Mouse (Mus musculus) WW6 (cell line): ENCODE measurements at regions not wholly inside any gene's neighbourhood (a gene's known extent, or its start where the extent isn't known, plus 50 kb on each side); places are given as distances from the start of the nearest gene placed in this dataset.

Experiments used
- DNase-seq: peaks from one replicate; pipeline ENCODE4 v3.0.0-alpha.2; 2013; ENCODE audit warnings: low read depth, low spot score

GRCm38 (mm10) chr13:51973461-51973860 is 127.0 kb downstream of the Gadd45g start:
- DNase-seq, result no peak

- no peak for DNase-seq
Observed at GRCm38 (mm10) chr13:51974101-51974500, 127.6 kb downstream of the Gadd45g start.

DNA sequence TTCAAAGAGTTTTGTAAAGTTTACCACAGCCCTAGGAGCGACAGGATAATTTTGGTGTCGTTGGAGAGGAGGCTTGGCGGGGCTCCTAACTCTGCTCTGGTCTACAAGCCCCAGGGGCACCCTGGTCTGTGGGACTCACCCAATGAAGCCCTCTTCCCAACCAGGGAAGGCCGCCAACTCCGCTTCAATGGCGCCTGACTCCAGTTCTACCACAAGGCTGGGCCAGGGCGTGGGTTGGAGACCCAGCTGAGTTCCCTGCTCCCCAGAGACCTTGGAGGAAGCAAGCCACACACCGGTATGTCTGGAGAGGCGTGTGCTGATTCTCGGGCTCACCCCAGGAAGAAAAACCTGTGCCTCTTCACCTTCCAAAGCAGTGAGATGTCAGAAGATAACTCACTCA is 128.9 kb downstream of the Gadd45g start:
- no peak for DNase-seq

GRCm38 (mm10) chr13:51975801-51976601 is 129.5 kb downstream of the Gadd45g start:
- peak; percentile 36 for DNase-seq

DNA sequence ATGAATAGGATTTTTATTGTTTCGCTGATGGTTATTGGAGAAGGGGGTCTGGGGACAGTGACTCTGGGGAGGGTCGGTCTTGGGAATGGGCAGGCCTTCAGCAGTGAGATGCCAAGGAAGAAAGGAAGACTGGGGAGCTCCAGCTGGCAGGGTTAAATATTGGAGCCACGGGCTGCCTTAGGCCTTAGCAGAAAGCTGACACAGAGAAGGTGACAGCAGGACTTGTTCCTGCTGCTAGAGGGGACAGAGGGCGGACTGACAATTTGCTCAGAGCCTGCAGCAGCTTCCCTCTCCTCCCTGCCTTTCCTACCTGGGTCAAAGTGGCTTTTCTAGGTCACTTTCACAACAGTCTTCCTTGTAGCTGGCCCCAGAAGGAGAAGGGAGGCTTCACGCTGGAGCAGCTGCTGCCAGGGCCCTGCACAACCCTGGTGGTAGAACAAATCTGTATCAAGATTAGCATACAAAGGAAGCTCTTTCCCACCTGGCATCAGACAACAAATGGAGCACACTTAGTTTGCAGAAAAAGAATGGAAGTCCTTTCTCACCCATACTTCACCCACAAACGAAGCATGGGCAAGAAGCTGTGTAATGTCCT is 130.2 kb downstream of the Gadd45g start:
- DNase-seq, result no peak

DNA sequence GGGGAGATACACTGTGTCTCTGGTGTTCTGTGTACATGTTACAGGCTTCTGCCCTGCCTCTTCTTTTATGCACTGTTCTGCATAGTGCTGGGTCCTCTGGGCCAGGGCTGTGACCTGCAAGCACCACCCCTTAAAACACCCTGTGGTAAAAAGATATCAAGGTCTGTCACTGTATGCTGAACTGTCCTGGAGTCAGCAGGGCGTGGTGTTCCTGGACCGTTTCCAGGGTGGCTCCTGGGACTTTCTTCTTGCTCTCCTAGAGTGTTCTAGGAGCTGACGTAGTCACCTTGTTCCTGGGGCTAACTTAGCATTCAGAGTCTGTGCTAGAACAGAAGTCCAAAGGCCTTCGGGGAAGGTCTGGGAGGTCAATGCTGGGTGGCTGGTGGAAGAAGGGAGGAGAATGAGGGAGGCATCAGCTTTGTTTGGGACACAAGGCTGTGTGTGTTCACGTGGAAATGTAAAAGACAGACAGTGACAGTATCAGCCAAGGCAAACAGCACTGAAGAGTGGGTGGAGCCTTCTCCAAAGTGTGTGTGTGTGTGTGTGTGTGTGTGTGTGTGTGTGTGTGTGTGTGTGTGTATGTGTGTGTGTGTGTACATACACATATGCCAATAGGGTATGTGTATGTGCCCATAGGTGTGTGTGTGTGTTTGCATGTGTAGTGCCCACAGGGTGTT is 133.0 kb downstream of the Gadd45g start:
- DNase-seq, result no peak

GRCm38 (mm10) chr13:51980344-51980743 is 133.9 kb downstream of the Gadd45g start:
- no peak for DNase-seq

DNA sequence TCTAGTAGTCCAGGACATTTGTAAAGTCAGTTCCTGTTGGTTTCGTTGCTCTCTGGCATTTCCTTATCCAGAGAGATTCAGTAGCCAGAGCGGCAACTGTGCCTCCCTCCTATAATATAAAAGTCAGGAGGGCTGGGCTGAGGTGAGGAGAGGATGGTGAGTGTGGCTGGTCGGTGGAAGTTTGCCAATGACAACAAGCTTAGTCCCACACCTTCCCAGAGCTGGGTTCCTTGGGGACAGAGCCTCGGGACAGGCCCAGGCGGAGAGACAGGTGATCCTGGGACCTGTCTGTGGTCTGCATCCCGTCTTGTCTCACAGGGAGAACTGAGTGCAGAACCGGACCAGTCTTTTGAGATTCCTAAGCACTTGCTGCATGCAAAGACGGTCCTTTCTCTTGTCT is 136.5 kb downstream of the Gadd45g start:
- DNase-seq, result no peak

DNA sequence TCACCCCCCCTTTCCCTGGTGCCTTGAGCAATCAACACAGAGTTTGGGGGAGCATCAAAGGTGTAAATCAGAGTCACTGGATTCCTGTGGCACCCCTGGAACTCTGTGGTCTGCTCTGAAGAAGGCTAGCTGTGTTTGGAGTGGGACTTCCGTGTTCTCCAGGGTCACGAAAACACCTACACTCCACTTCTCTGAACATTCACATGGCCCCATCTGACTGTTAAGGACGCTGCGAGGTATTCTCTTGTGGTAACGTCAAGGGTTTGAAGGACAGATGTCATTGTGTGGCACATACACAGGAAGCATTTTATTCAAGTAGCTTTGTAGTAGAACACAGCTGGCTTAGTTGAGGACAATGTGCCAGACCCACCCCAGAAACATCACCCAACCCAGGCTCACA is 137.1 kb downstream of the Gadd45g start:
- no peak for DNase-seq

DNA sequence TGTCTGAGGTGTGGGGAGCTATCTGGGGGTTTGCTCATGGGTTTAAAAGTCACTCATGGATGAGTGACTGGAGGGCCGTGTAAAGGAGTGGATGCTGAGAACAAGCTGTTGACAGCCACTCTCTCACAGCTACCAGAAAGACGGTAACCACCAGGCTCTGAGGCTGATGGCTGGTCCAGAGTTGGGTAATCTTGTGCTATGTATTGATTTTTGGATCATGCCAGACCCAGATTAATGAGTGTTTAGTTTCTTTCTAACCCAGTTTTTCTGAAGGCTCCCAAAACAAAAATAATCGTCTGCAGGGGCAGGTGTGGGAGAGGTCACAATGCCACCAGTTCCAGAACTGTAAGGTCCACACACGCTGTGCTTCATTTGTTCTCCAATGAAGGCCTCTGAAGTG is 144.9 kb downstream of the Gadd45g start:
- DNase-seq, result no peak

- no peak for DNase-seq
Observed at GRCm38 (mm10) chr13:51992878-51993277, 146.4 kb downstream of the Gadd45g start.

- no peak for DNase-seq
Observed at GRCm38 (mm10) chr13:51996163-51996562, 149.7 kb downstream of the Gadd45g start.

GRCm38 (mm10) chr13:51998542-51998941 is 152.1 kb downstream of the Gadd45g start:
- DNase-seq, result no peak

GRCm38 (mm10) chr13:52001811-52002210 is 155.3 kb downstream of the Gadd45g start:
- no peak for DNase-seq

GRCm38 (mm10) chr13:52003946-52004539 is 157.6 kb downstream of the Gadd45g start:
- no peak for DNase-seq

DNA sequence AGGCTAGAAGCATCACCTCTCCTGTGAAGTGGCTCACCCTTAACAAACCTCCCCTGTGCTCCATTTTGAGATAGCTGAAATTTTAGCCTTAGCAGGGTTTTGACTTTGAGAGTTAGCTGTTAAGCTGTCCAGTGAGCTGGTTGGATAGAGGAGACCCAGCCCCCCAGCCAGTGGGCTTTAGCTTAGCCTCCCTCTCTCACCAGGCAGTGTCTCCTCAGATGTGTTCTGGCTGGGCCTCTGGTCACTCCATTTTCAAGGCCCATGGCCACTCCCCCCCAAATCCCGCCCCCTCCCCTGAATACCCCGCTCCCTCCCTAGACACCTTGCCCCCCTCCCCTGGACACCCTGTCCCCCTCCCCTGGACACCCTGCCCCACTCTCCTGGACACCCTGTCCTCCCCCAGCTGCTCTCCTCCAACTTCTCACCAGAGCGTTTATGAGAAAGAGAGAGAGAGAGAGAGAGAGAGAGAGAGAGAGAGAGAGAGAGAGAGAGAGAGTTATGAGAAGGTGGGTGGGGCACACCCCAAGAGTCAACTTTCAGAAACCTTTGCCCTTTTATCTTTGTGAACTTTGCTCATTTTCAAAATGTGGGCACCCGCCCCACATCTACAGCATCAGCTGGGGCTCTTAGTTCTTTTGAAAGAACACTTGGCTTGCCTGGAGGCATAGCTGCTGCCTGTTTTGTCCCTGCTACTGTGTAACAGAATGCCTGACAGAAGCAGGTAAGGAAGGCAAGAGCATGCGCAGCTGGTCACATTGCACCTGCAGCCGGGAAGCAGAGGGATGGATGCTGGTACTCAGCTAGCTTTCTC is 161.3 kb downstream of the Gadd45g start:
- no peak for DNase-seq

GRCm38 (mm10) chr13:52009231-52009630 is 162.8 kb downstream of the Gadd45g start:
- no peak for DNase-seq

GRCm38 (mm10) chr13:52009766-52010165 is 163.3 kb downstream of the Gadd45g start:
- DNase-seq, result no peak

- no peak for DNase-seq
Observed at GRCm38 (mm10) chr13:52011001-52011400, 164.5 kb downstream of the Gadd45g start.

GRCm38 (mm10) chr13:52013182-52013581 is 166.7 kb downstream of the Gadd45g start:
- no peak for DNase-seq

- no peak for DNase-seq
Observed at GRCm38 (mm10) chr13:52013757-52014156, 167.3 kb downstream of the Gadd45g start.
